Mouse (Mus musculus) limb, embryonic 12.5 days (tissue): ENCODE measurements at regions not wholly inside any gene's neighbourhood (a gene's known extent, or its start where the extent isn't known, plus 50 kb on each side); places are given as distances from the start of the nearest gene placed in this dataset.

Source experiments
- ATAC-seq: fragments of 200-750 bp; cut with Nextera tagmentation; 2 replicates; pipeline ENCODE4 v1.8.0; 2017; ENCODE audit warnings: low read depth, moderate TSS enrichment; ENCODE audit not compliant: insufficient number of reproducible peaks, insufficient read depth, low FRiP score, low TSS enrichment
- H3K27ac ChIP-seq: fragments of 300-500 bp; sonication (generic); 2 replicates; pipeline ENCODE4 v1.5.1; 2016; ENCODE audit warnings: mild to moderate bottlenecking, moderate library complexity
- H3K27me3 ChIP-seq: fragments of 300-500 bp; sonication (generic); 2 replicates; pipeline ENCODE4 v1.6.1; 2016; ENCODE audit warnings: mild to moderate bottlenecking, moderate library complexity
- H3K36me3 ChIP-seq: fragments of 300-500 bp; sonication (generic); 2 replicates; pipeline ENCODE4 v1.6.1; 2016; ENCODE audit warnings: mild to moderate bottlenecking, moderate library complexity
- H3K4me1 ChIP-seq: fragments of 300-500 bp; sonication (generic); replicated peaks from 2 replicates; pipeline ENCODE4 v1.6.1; 2016
- H3K4me2 ChIP-seq: fragments of 300-500 bp; sonication (generic); 2 replicates; pipeline ENCODE4 v1.6.1; 2016; ENCODE audit warnings: mild to moderate bottlenecking, moderate library complexity
- H3K4me3 ChIP-seq: fragments of 300-500 bp; sonication (generic); replicated peaks from 2 replicates; pipeline ENCODE4 v1.5.1; 2016; ENCODE audit warnings: mild to moderate bottlenecking
- H3K9ac ChIP-seq: fragments of 300-500 bp; sonication (generic); replicated peaks from 2 replicates; pipeline ENCODE4 v1.6.1; 2016; ENCODE audit warnings: mild to moderate bottlenecking, moderate library complexity
- H3K9me3 ChIP-seq: fragments of 300-500 bp; sonication (generic); 2 replicates; pipeline ENCODE4 v1.6.1; 2016; ENCODE audit warnings: mild to moderate bottlenecking, moderate library complexity
- WGBS: fragments of 180-500 bp; shearing (Covaris S2); methylation state at CpG from one replicate; pipeline ENCODE4 v1.1.7; 2016; 5-methylcytosine and 5-hydroxymethylcytosine counted together

DNA sequence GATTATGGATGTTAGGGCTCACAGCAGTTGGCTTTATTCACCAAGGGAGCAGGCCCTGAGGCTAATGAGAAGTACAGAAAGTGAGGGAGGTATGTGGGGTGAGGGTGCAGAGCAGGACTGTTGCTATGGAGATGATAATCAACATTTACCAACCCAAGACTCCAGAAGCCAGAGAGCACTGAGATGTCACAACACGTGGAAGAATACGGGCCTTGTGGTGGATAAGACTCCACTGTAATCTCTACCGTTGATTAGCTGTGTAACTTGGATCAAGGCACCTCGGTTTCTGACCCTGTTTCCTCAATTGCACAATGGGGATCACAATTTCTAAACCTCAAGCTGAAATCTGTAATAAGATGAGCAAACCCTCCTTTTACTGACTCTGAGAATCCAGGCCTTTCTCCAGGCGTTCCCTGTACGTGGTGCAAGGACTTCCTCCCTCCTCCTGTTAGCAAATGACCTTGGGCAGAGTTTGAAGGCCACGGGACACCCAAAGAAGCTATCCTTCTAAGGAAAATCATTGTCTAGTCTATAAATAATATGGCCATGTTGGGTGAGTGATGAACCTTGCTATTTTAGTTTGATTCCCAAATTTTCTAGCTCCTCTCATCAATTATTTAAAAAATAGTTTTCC, 239.8 kb downstream of the Opa1 start:
- H3K36me3 ChIP-seq = no peaks in the 10 kb centered on the region
- H3K9me3 ChIP-seq = no peaks in the 10 kb centered on the region
- ATAC-seq = no peak
- no peak overlapping the region for H3K4me2 ChIP-seq
- no peak overlapping the region for H3K9ac ChIP-seq
- peaks cover 53% of the 10 kb centered on the region for H3K4me1 ChIP-seq
- no peak overlapping the region for H3K27ac ChIP-seq
- H3K27me3 ChIP-seq = peaks cover 11% of the 10 kb centered on the region
- H3K4me3 ChIP-seq = no peak overlapping the region
- 70% methylated on average over 7 of the region's 7 CpGs for WGBS

GRCm38 (mm10) chr16:29820704-29821103, 241.6 kb downstream of the Opa1 start:
- Histone ChIP-seq H3K9ac (no peak overlapping the region), H3K4me1 (peaks cover 43% of the 10 kb centered on the region), H3K4me3 (no peak overlapping the region), H3K27ac (no peak overlapping the region), H3K27me3 (peaks cover 2% of the 10 kb centered on the region; the same call in 1 of the 2 replicates), H3K4me2 (no peak overlapping the region), H3K9me3 (no peaks in the 10 kb centered on the region), H3K36me3 (no peaks in the 10 kb centered on the region)
- WGBS = 55% methylated on average over 9 of the region's 9 CpGs
- ATAC-seq = no peak

DNA sequence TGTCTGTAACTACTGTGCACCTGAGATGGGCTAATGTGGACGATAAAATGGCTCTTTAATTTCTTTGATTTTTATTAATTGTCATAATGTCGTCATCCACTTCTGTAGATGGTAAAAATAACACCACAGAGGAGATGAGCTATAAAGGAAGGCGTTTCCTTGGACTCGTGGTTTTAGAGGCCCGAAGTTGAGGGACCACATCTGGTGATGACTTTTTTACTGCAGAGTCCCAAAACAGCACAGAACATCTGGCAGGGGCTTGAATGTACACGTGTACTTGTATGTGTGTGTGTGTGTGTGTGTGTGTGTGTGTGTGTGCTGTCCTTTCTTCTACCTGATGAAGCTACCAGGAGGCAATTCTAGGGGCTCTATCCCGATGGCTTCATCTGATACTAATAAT, 242.1 kb upstream of the Hes1 start:
- Histone ChIP-seq H3K4me2 (no peak overlapping the region), H3K27me3 (no peaks in the 10 kb centered on the region), H3K4me3 (no peak overlapping the region), H3K4me1 (peaks cover 35% of the 10 kb centered on the region), H3K9ac (no peak overlapping the region), H3K27ac (no peak overlapping the region), H3K36me3 (no peaks in the 10 kb centered on the region), H3K9me3 (no peaks in the 10 kb centered on the region)
- ATAC-seq = no peak; the same call in 1 of the 2 replicates
- 26% methylated on average over 7 of the region's 7 CpGs for WGBS

DNA sequence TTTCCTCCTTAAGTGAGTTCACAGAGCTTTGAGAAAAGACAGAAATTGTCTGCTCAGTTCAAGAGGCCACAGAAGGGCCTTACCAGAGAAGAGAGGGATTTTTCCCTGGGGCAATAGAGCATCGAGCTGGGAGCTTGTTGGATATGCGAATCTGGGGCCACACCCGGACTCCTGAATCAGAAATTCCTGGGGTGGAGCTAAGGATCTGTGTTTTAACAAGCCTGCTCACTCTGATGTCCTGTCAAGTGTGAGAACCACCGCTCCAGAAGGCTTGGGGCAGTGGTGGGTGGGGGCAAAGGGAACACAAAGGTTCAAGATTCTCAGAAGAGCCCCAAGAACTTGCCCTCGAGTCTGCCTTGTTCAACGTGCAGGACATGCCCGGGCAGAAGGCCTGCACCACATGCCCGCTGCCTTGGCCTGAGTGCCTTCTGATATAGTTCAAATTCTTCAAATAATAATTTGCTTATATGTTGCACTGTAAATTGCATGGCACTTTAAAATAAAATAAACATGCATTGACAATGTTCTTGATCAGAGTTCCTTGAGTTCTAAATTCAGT, 241.3 kb upstream of the Hes1 start:
- Histone ChIP-seq H3K4me3 (no peak overlapping the region), H3K27me3 (no peaks in the 10 kb centered on the region), H3K27ac (no peak overlapping the region), H3K9ac (no peak overlapping the region), H3K4me2 (no peak overlapping the region), H3K36me3 (no peaks in the 10 kb centered on the region), H3K9me3 (0 out of 2 replicates have a peak, but pooled peaks cover 3% of the 10 kb centered on the region), H3K4me1 (peaks cover 34% of the 10 kb centered on the region)
- ATAC-seq = no peak
- 65% methylated on average over 8 of the region's 8 CpGs for WGBS

DNA sequence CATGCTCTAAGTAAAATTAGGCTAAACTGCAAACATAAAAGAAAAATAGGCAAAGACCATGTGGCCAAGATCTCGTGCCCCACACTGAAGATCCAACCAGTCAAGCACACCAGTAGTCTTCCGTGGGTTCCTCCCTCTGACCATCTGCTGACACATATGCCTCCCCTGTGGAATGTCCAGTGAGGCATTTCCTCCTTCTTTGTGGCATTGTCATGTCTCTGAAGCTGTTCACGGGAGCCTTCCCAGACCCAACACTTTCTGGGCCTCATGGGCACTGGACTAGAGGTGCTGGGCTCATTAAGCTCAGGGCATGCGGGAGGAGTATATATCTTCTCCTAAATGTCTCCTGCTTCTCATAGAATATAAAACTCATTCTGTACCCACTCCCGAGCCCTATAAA, 237.3 kb upstream of the Hes1 start:
- Histone ChIP-seq H3K27ac (no peak overlapping the region), H3K9ac (no peak overlapping the region), H3K9me3 (0 out of 2 replicates have a peak, but pooled peaks cover 7% of the 10 kb centered on the region), H3K4me2 (no peak overlapping the region), H3K36me3 (no peaks in the 10 kb centered on the region), H3K4me3 (no peak overlapping the region), H3K27me3 (no peaks in the 10 kb centered on the region), H3K4me1 (peaks cover 20% of the 10 kb centered on the region)
- WGBS = 81% methylated on average over 5 of the region's 5 CpGs
- ATAC-seq = no peak

- no peak overlapping the region for H3K4me2 ChIP-seq
- 98% methylated on average over 1 of the region's 1 CpGs for WGBS
- H3K36me3 ChIP-seq = no peaks in the 10 kb centered on the region
- no peak overlapping the region for H3K4me3 ChIP-seq
- ATAC-seq = no peak
- H3K27me3 ChIP-seq = no peaks in the 10 kb centered on the region
- no peak overlapping the region for H3K9ac ChIP-seq
- 0 out of 2 replicates have a peak, but pooled peaks cover 7% of the 10 kb centered on the region for H3K9me3 ChIP-seq
- H3K27ac ChIP-seq = no peak overlapping the region
- peaks cover 12% of the 10 kb centered on the region for H3K4me1 ChIP-seq
Observed at GRCm38 (mm10) chr16:29827776-29828175, 236.4 kb upstream of the Hes1 start.

- WGBS = 89% methylated on average over 9 of the region's 9 CpGs
- no peaks in the 10 kb centered on the region for H3K27me3 ChIP-seq
- H3K4me2 ChIP-seq = no peak overlapping the region
- no peak overlapping the region for H3K27ac ChIP-seq
- H3K36me3 ChIP-seq = no peaks in the 10 kb centered on the region
- no peak overlapping the region for H3K9ac ChIP-seq
- 0 out of 2 replicates have a peak, but pooled peaks cover 7% of the 10 kb centered on the region for H3K9me3 ChIP-seq
- peaks cover 15% of the 10 kb centered on the region for H3K4me1 ChIP-seq
- H3K4me3 ChIP-seq = no peak overlapping the region
- no peak for ATAC-seq
Observed at GRCm38 (mm10) chr16:29829457-29829856, 234.7 kb upstream of the Hes1 start.

DNA sequence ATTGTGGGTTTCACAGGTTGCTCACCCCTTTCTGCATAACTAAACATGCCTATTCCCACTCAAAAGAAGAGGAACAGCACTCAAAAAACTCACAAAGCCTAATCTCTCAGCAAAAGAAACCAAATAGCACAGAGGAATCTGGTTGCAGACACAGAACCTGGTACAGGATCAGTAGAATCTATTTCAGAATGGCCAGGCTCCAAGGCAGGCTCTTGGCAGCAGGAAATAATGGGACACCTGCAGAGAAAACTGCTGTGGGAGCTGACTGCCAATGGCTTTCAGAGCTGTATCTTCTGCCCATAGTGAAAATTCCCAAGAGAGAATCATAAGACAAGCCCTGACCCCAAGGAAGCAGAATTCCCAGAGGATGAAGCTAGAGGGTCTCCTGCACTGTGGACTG, 234.1 kb upstream of the Hes1 start:
- Histone ChIP-seq H3K9me3 (0 out of 2 replicates have a peak, but pooled peaks cover 7% of the 10 kb centered on the region), H3K27ac (peak overlapping the region; percentile 62), H3K4me3 (no peak overlapping the region), H3K4me2 (no peak overlapping the region), H3K36me3 (no peaks in the 10 kb centered on the region), H3K9ac (no peak overlapping the region), H3K27me3 (no peaks in the 10 kb centered on the region), H3K4me1 (peaks cover 15% of the 10 kb centered on the region)
- ATAC-seq = no peak

- Histone ChIP-seq H3K9ac (no peak overlapping the region), H3K36me3 (no peaks in the 10 kb centered on the region), H3K4me2 (no peak overlapping the region), H3K27me3 (no peaks in the 10 kb centered on the region), H3K4me3 (no peak overlapping the region), H3K9me3 (0 out of 2 replicates have a peak, but pooled peaks cover under 1% of the 10 kb centered on the region), H3K4me1 (peaks cover 24% of the 10 kb centered on the region), H3K27ac (no peak overlapping the region)
- WGBS = 45% methylated on average over 11 of the region's 11 CpGs
- no peak for ATAC-seq
Observed at GRCm38 (mm10) chr16:29833298-29833697, 230.9 kb upstream of the Hes1 start.

DNA sequence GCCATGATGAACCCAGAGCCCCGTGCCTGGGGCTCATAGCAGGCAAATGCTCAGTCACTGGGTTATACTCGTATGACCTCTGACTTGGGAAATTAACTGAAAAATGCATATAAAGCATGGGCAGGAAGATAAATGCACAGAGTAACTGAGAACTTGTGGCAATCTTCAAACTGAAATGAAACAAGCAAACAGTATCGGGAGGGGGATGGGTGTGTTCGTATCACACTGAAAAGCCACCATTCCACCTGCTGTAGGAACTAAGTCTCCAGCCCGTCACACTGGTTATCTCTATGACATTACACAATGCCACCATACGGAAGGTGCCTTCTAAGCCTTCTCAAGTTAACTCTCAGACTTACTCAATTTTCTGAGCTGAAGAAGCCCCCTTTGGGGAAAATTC, 230.3 kb upstream of the Hes1 start:
- no peaks in the 10 kb centered on the region for H3K9me3 ChIP-seq
- 73% methylated on average over 6 of the region's 6 CpGs for WGBS
- peaks cover 27% of the 10 kb centered on the region for H3K4me1 ChIP-seq
- H3K36me3 ChIP-seq = no peaks in the 10 kb centered on the region
- no peaks in the 10 kb centered on the region for H3K27me3 ChIP-seq
- no peak overlapping the region for H3K4me3 ChIP-seq
- H3K4me2 ChIP-seq = no peak overlapping the region
- no peak for ATAC-seq
- no peak overlapping the region for H3K27ac ChIP-seq
- H3K9ac ChIP-seq = no peak overlapping the region

DNA sequence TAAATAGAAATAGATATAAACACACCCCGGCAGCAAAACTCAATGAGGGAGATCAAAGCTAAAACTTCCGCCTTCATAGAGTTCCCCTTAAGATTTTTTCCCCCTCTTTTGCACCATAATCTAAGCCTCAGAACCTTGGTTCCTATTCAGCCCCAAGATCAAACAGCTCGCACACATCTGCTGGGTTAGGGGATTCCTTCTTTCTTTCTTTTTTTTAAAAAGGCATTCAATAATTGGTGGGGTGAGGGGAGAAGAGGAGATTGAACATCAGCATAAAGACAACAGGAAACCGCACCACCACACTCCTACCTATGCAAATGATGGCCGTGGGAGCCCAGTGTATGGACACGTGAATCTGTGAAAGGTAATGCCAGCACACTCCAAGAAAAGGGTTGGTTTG, 229.5 kb upstream of the Hes1 start:
- Histone ChIP-seq H3K4me3 (no peak overlapping the region), H3K4me1 (peaks cover 35% of the 10 kb centered on the region), H3K4me2 (no peak overlapping the region), H3K27ac (no peak overlapping the region), H3K9me3 (no peaks in the 10 kb centered on the region), H3K27me3 (no peaks in the 10 kb centered on the region), H3K9ac (no peak overlapping the region), H3K36me3 (no peaks in the 10 kb centered on the region)
- ATAC-seq = no peak
- 71% methylated on average over 6 of the region's 6 CpGs for WGBS
